Mouse (Mus musculus) heart, postnatal 0 days (tissue): ENCODE measurements at regions not wholly inside any gene's neighbourhood (a gene's known extent, or its start where the extent isn't known, plus 50 kb on each side); places are given as distances from the start of the nearest gene placed in this dataset.

Source experiments
- CTCF ChIP-seq: IDR thresholded peaks from 2 replicates; pipeline ENCODE4 v1.5.1; 2016; ENCODE audit warnings: antibody characterized with exemption, control low read depth, low read depth
- EP300 ChIP-seq: IDR thresholded peaks from 2 replicates; pipeline ENCODE4 v1.6.1; 2016; ENCODE audit warnings: antibody characterized with exemption, low read depth

DNA sequence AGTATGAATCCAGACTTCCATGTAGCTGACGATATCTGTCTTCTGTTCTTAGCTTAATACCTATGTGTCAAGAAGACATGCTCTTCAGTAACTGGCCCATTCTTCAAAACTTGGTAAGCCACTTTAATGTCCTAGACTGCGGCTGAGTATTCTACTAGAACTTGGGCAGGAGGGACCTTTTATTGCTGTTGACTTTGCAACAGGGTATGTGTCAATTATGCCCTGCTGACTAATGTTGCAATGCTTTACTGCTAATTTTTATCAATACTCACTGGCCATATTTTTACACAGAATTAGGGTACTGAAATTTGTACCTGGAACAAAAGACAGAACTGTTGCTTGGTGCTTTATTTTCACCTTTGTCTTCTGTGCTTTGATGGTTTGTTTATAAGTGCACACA, 746.9 kb downstream of the Ppargc1a start:
- no peak for TF ChIP-seq CTCF
- TF ChIP-seq EP300: no peak
